Mouse (Mus musculus) ES-E14 (cell line): ENCODE results near the gene Ezh1. TPM values are rescaled to one million over a fixed set of nuclear protein-coding genes. Genes with fewer than 3 reads are reported as not detected.

ENCODE experiments used
- DNase-seq: peaks from one replicate; pipeline ENCODE4 v3.0.0-alpha.2; 2013; ENCODE audit warnings: low read depth, low spot score
- H3K27ac ChIP-seq: 2 replicates; pipeline ENCODE4 v1.5.1; 2012; ENCODE audit warnings: low read depth, mild to moderate bottlenecking, low read length, moderate library complexity, mixed read lengths; ENCODE audit not compliant: poor library complexity, insufficient read depth, severe bottlenecking
- H3K36me3 ChIP-seq: 2 replicates; pipeline ENCODE4 v1.6.1; 2012; ENCODE audit warnings: mild to moderate bottlenecking, low read length, moderate library complexity, mixed read lengths; ENCODE audit not compliant: control insufficient read depth, poor library complexity, insufficient read depth, severe bottlenecking
- H3K4me1 ChIP-seq, 2 experiments: fragments of 150-350 bp in 1 of 2; sonication (generic) in 1 of 2; 2 replicates each; pipeline ENCODE4 v1.6.1; 2012; ENCODE audit warnings: low read length in 2 of 2, mild to moderate bottlenecking in 1 of 2, mixed read lengths in 1 of 2; ENCODE audit not compliant: control insufficient read depth in 2 of 2, insufficient read depth in 2 of 2, poor library complexity in 1 of 2
- H3K4me3 ChIP-seq, 2 experiments: fragments of 150-350 bp in 1 of 2; sonication (generic) in 1 of 2; 2 replicates each; pipeline ENCODE4 v1.5.1; 2012; ENCODE audit warnings: low read length in 2 of 2, low read depth in 1 of 2, mild to moderate bottlenecking in 1 of 2, mixed read lengths in 1 of 2; ENCODE audit not compliant: insufficient read depth in 1 of 2, poor library complexity in 1 of 2, severe bottlenecking in 1 of 2
- H3K9ac ChIP-seq: 2 replicates; pipeline ENCODE4 v1.6.1; 2012; ENCODE audit warnings: low read depth, mild to moderate bottlenecking, low read length, mixed read lengths; ENCODE audit not compliant: poor library complexity, insufficient read depth, severe bottlenecking
- H3K9me3 ChIP-seq: fragments of 150-350 bp; sonication (generic); 2 replicates; pipeline ENCODE4 v1.6.1; 2012; ENCODE audit warnings: low read depth, mild to moderate bottlenecking, low read length; ENCODE audit not compliant: control insufficient read depth, insufficient read depth
- CHD2 ChIP-seq: IDR thresholded peaks from 2 replicates; pipeline ENCODE4 v1.6.1; 2014; ENCODE audit warnings: mild to moderate bottlenecking, low read depth, low read length, inconsistent platforms
- HCFC1 ChIP-seq: IDR thresholded peaks from 2 replicates; pipeline ENCODE4 v1.6.1; 2012; ENCODE audit warnings: low read length, inconsistent platforms, borderline replicate concordance; ENCODE audit not compliant: insufficient read depth
- MAFK ChIP-seq: IDR thresholded peaks from 2 replicates; pipeline ENCODE4 v1.6.1; 2014; ENCODE audit warnings: mild to moderate bottlenecking, low read depth, low read length, inconsistent platforms; ENCODE audit not compliant: insufficient read depth
- ZC3H11A ChIP-seq: IDR thresholded peaks from 2 replicates; pipeline ENCODE4 v1.6.1; 2012; ENCODE audit warnings: low read depth, mild to moderate bottlenecking, inconsistent platforms, low read length, borderline replicate concordance
- ZNF384 ChIP-seq: IDR thresholded peaks from 2 replicates; pipeline ENCODE4 v1.6.1; 2012; ENCODE audit warnings: low read depth, low read length, inconsistent platforms
- in situ Hi-C, 2 experiments: fragments of 600-800 bp; cut with MboI; formaldehyde crosslinking; loops; one replicate each; pipeline ENCODE4 v1.15.1; 2025; ENCODE audit warnings: low sequenced_read_pairs in 2 of 2, inconsistent platforms in 1 of 2; ENCODE audit not compliant: unreplicated experiment in 2 of 2
- total RNA-seq: library from RNA; depleted of rRNA; stranded (reverse); fragments of 300-350 nt; gene quantifications from 2 replicates; pipeline ENCODE4 v1.2.3, GENCODE M21; 2012

The Ezh1 gene
- total RNA-seq, 1 experiment: 18.3 TPM

DNA sequence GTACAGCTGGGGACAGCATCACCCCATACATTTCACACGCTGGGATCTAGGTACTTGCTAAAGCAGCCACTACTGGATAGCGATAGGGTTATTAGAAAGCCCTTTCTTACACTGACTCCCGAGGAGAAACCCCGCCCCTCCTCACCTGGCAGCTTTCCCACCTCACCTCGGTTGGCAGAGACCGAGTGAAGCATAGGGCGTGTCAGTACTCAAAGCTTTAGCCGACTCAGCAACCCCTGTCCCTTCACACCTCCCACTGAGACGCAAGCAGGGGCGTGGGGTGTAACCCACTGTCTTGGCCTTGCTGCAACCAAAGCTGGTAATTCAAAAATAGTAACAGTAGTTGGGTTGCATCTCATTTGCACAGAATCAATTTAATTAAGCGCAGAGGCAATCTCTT, 53.2 kb downstream of the Ezh1 start:
- in situ Hi-C loops: no loop called here
- Histone ChIP-seq H3K9me3 (no peaks in the 10 kb centered on the region), H3K9ac (no peak overlapping the region), H3K36me3 (no peaks in the 10 kb centered on the region), H3K4me3 (no peak overlapping the region), H3K4me1 (peaks cover 0 to 7% of the 10 kb centered on the region in 2 experiments; a peak in 1 of 4 replicates), H3K27ac (no peak overlapping the region)
- TF ChIP-seq MAFK: peak; percentile 5; the same call in 1 of the 2 replicates
- TF ChIP-seq HCFC1: no peak
- DNase-seq: no peak

DNA sequence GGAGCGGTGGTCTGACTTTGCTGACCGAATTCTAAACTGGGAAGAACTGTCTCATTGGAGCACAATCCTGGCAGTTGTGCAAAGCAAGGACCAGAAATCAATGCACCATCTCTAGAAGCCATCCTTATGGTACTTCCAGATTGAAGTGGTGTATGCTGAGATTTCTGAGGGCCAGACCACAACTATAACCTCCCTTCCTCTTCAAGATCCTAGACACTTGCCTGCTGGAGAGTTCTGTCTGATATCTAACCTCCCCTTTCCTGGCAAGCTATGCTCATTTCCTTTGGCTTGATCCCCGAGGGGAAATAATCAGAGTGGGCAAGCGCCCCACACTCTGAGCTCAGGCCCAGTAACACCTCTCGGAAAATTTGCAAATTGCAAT, 53.8 kb downstream of the Ezh1 start:
- TF ChIP-seq HCFC1 (no peak), MAFK (no peak), ZNF384 (no peak)
- no peaks in the 10 kb centered on the region for H3K9me3 ChIP-seq
- H3K4me3 ChIP-seq: peak overlapping the region; percentile 60 to 65
- no peak for DNase-seq
- H3K27ac ChIP-seq: no peak overlapping the region
- in situ Hi-C loops: no loop called here
- no peaks in the 10 kb centered on the region for H3K36me3 ChIP-seq
- H3K4me1 ChIP-seq: peaks cover 0 to 7% of the 10 kb centered on the region in 2 experiments; a peak in 1 of 4 replicates
- H3K9ac ChIP-seq: 0 out of 2 replicates have a peak overlapping the region, but pooled peaks have one; percentile 47

DNA sequence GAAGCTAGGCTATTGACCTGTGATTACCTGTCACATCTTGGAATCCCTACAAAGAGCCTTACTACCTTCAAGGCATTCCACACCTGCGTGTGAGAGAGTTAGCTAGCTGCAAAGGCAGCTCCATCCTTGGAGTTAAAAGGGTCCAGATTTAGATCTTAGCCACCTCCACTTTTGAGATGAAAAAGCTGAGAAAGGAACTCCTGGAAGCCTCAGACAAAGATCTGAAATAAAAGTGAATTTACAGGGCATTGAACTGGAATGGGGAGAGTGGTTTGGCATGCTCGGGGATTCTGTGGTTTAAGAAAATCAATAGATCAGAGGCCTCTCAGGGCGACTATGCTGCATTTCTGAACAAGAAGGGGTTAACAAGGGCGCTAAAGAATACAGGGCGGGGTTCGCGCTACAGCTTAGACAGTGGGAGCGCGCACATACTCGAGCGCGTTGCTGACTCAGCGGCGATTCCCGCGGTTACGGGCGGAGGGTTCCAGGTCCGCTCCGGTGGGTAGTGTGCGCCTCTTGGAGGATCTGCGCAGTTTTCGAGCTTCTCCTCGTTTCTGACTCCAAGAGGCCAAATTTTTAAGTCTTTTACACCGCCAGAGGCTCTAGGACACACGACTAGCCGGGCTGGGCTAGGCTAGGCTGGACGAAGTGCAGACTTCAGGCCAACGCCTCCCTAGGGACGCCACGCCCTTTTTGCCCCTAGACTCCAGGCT, 54.4 kb downstream of the Ezh1 start:
- in situ Hi-C loops: no loop called here

DNA sequence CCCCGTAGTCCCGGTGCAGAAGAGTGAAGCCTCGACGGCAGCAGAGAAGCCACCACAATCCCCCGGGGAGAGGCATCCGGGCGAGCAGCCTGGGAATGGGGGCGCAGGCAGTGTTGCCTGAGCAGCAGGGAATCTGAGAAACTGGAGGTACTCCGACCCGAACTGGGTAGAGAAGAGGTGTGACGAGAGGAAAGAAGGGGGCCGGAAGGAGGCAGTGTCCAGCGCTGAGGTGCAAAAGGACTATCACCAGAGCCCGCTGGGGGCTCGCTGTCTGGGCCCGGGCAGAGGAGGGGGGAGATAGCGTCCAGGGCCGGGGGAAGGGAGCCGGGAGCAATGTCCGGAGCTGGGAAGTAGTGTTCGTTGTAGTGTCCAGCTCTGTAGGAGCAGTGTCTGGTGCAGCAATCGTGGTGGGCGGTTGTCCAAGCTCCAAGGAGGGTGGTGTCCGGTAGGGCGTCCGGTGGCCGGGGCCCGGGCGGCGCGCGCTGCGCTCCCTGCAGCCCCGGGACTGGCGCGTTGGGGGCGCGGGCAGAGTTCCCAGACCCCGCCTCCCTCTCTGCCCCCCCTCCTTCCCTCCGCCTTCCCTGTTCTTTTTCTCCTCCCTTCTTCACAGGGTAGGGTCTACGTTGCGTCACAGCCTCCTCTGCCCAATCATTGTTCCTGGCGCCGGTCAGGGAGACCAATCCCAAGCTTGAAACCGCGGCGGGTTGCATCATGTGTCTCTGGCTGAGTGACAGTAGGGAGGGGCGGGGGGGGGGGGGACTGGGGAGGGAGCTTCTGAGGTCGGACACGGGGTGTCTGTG, 55.3 kb downstream of the Ezh1 start, which contains the start of gene Plekhh3:
Gene Plekhh3 (minus strand): TSS at position 541 of the 800 bp plus-strand sequence.
- peaks cover 0 to 7% of the 10 kb centered on the region in 2 experiments; a peak in 1 of 4 replicates for H3K4me1 ChIP-seq

More for the DNA sequence above, 54.4 kb downstream of the Ezh1 start:
- no peak overlapping the region for H3K27ac ChIP-seq
- no peaks in the 10 kb centered on the region for H3K9me3 ChIP-seq
- H3K9ac ChIP-seq: peak overlapping the region; percentile 47
- H3K36me3 ChIP-seq: peaks cover 2% of the 10 kb centered on the region; the same call in 1 of the 2 replicates
- peak overlapping the region; percentile 60 to 65 for H3K4me3 ChIP-seq
- H3K4me1 ChIP-seq: peaks cover 0 to 7% of the 10 kb centered on the region in 2 experiments; a peak in 1 of 4 replicates
- DNase-seq: peak; percentile 74
- TF ChIP-seq CHD2 (no peak), MAFK (peak; percentile 98)

DNA sequence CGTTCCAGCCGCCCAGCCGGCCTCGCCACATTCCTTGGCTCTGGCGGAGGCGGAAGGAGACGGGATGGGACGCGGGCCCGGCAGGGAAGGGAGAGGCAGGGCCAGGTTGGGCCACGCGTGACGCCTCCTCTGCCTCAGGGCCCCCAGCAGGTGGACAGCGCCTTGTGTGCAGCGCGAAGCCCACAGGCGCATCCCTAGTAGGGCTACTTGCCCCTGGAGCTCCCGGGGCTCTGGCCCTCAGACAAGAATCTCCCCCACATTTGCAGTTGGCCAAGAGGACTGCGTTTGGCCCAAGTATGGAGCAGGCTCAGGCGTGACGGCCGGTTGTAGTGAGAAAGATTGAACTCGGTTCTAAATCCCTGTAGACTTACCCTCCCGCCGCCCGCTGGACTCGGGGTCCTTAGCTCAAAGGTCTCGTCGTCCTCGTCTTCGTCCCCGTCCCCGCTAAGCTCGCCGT, 55.9 kb downstream of the Ezh1 start, which contains the start of gene Cntnap1:
Gene Cntnap1 (plus strand): TSS at position 170 of the 457 bp plus-strand sequence.
- Histone ChIP-seq H3K27ac (no peak within 1 kb of the TSS), H3K4me3 (peak within 1 kb of the TSS; percentile 78 to 96), H3K4me1 (peaks cover 0 to 7% of the 10 kb centered on the region in 2 experiments; a peak in 1 of 4 replicates), H3K9me3 (no peaks in the 10 kb centered on the region), H3K36me3 (peaks cover 2% of the 10 kb centered on the region; the same call in 1 of the 2 replicates), H3K9ac (peak within 1 kb of the TSS; percentile 67)
- TF ChIP-seq HCFC1 (no peak), ZNF384 (no peak), MAFK (no peak), CHD2 (no peak), ZC3H11A (no peak)
- DNase-seq: no peak
- in situ Hi-C loops: no loop called here

More for the DNA sequence above, 55.3 kb downstream of the Ezh1 start, which contains the start of gene Plekhh3:
- Histone ChIP-seq H3K27ac (no peak within 1 kb of the TSS), H3K4me3 (peak within 1 kb of the TSS; percentile 78 to 96), H3K9ac (peak within 1 kb of the TSS; percentile 67), H3K9me3 (no peaks in the 10 kb centered on the region), H3K36me3 (peaks cover 2% of the 10 kb centered on the region; the same call in 1 of the 2 replicates)
- peak; percentile 98 for DNase-seq
- TF ChIP-seq ZC3H11A (no peak), CHD2 (peak; percentile 59; the same call in 1 of the 2 replicates), HCFC1 (peak; percentile 40; the same call in 1 of the 2 replicates)
- in situ Hi-C loops: no loop called here
